Mouse (Mus musculus) CH12.LX (cell line): Measurements from ENCODE around the gene Pbx2. TPM values are rescaled to one million over a fixed set of nuclear protein-coding genes. Genes with fewer than 3 reads are reported as not detected.

Experiments used
- DNase-seq: peaks from one replicate; pipeline ENCODE4 v3.0.0-alpha.2; 2013; ENCODE audit errors: extremely low read depth
- H3K27ac ChIP-seq: 2 replicates; pipeline ENCODE4 v1.5.1; 2012; ENCODE audit warnings: low read depth, mild to moderate bottlenecking, control low read depth, moderate library complexity; ENCODE audit not compliant: insufficient read depth
- H3K27me3 ChIP-seq: replicated peaks from 2 replicates; pipeline ENCODE3; 2012; ENCODE audit warnings: inconsistent platforms
- H3K36me3 ChIP-seq, 2 experiments: replicated peaks in 1 of 2; 2 replicates each; pipeline versions ENCODE3 to v1.6.1; 2012; ENCODE audit warnings: inconsistent platforms in 1 of 2, low read length in 1 of 2, mild to moderate bottlenecking in 1 of 2, mixed read lengths in 1 of 2, moderate library complexity in 1 of 2; ENCODE audit not compliant: control insufficient read depth in 1 of 2, insufficient read depth in 1 of 2
- H3K4me1 ChIP-seq, 2 experiments: 2 replicates each; pipeline ENCODE4 v1.6.1; 2012; ENCODE audit warnings: inconsistent platforms in 1 of 2, moderate library complexity in 1 of 2; ENCODE audit not compliant: insufficient read depth in 2 of 2, control insufficient read depth in 1 of 2
- H3K4me2 ChIP-seq: 2 replicates; pipeline ENCODE4 v1.6.1; 2012; ENCODE audit warnings: low read depth, mild to moderate bottlenecking, control low read depth; ENCODE audit not compliant: poor library complexity, insufficient read depth, severe bottlenecking
- H3K4me3 ChIP-seq, 3 experiments: fragments of 150-350 bp in 1 of 3; sonication (generic) in 1 of 3; replicated peaks in 1 of 3; 2 replicates each; pipeline versions ENCODE3 to v1.5.1; 2011 to 2012; ENCODE audit warnings: low read depth in 2 of 3, low read length in 2 of 3, mild to moderate bottlenecking in 2 of 3, moderate library complexity in 2 of 3, control low read depth in 1 of 3, improper control_type of control experiment in 1 of 3, inconsistent platforms in 1 of 3, mixed read lengths in 1 of 3; ENCODE audit not compliant: poor library complexity in 1 of 3
- H3K79me2 ChIP-seq: replicated peaks from 2 replicates; pipeline ENCODE4 v1.6.1; 2012; ENCODE audit warnings: mild to moderate bottlenecking, moderate library complexity; ENCODE audit not compliant: control insufficient read depth, poor library complexity, insufficient read depth, severe bottlenecking; ENCODE audit errors: extremely low read depth
- H3K9ac ChIP-seq: 2 replicates; pipeline ENCODE4 v1.6.1; 2012; ENCODE audit warnings: low read depth, mild to moderate bottlenecking, control low read depth, moderate library complexity; ENCODE audit not compliant: insufficient read depth
- H3K9me3 ChIP-seq: replicated peaks from 2 replicates; pipeline ENCODE3; 2012; ENCODE audit warnings: low read length, inconsistent platforms, mixed read lengths
- CHD1 ChIP-seq: IDR thresholded peaks from 2 replicates; pipeline ENCODE4 v1.6.1; 2012; ENCODE audit warnings: low read depth, low read length, improper control_type of control experiment, inconsistent platforms
- CHD2 ChIP-seq: IDR thresholded peaks from 2 replicates; pipeline ENCODE4 v1.6.1; 2011; ENCODE audit warnings: low read length, improper control_type of control experiment
- CTCF ChIP-seq, 2 experiments: IDR thresholded peaks in 1 of 2; conservative IDR thresholded peaks in 1 of 2; 2 replicates each; pipeline ENCODE4 v1.5.1; 2011 to 2012; ENCODE audit warnings: low read depth in 2 of 2, low read length in 2 of 2, improper control_type of control experiment in 1 of 2, inconsistent platforms in 1 of 2, mild to moderate bottlenecking in 1 of 2, moderate library complexity in 1 of 2
- E2F4 ChIP-seq: IDR thresholded peaks from 2 replicates; pipeline ENCODE4 v1.6.1; 2011; ENCODE audit warnings: low read depth, low read length, improper control_type of control experiment; ENCODE audit not compliant: insufficient replicate concordance
- ETS1 ChIP-seq: conservative IDR thresholded peaks from 2 replicates; pipeline ENCODE4 v1.6.1; 2012; ENCODE audit warnings: low read depth, mild to moderate bottlenecking, inconsistent platforms, low read length, improper control_type of control experiment, moderate library complexity
- GABPA ChIP-seq: IDR thresholded peaks from 2 replicates; pipeline ENCODE4 v1.6.1; 2012; ENCODE audit warnings: low read depth, low read length, improper control_type of control experiment, inconsistent platforms; ENCODE audit not compliant: insufficient replicate concordance
- IRF4 ChIP-seq: IDR thresholded peaks from 2 replicates; pipeline ENCODE4 v1.6.1; 2014; ENCODE audit warnings: low read depth, mild to moderate bottlenecking, inconsistent platforms, low read length, improper control_type of control experiment
- MAX ChIP-seq: IDR thresholded peaks from 2 replicates; pipeline ENCODE4 v1.6.1; 2011; ENCODE audit warnings: low read length, improper control_type of control experiment
- MEF2A ChIP-seq: IDR thresholded peaks from 2 replicates; pipeline ENCODE4 v1.6.1; 2014; ENCODE audit warnings: low read depth, mild to moderate bottlenecking, inconsistent platforms, low read length, improper control_type of control experiment, borderline replicate concordance
- MYC ChIP-seq: IDR thresholded peaks from 2 replicates; pipeline ENCODE4 v1.6.1; 2011; ENCODE audit warnings: low read depth, mild to moderate bottlenecking, improper control_type of control experiment, low read length
- NELFE ChIP-seq: IDR thresholded peaks from 2 replicates; pipeline ENCODE4 v1.6.1; 2011; ENCODE audit warnings: low read depth, low read length, improper control_type of control experiment
- NRF1 ChIP-seq: IDR thresholded peaks from 2 replicates; pipeline ENCODE4 v1.6.1; 2014; ENCODE audit warnings: low read depth, mild to moderate bottlenecking, inconsistent platforms, low read length, improper control_type of control experiment, moderate library complexity
- PAX5 ChIP-seq: IDR thresholded peaks from 2 replicates; pipeline ENCODE4 v1.6.1; 2012; ENCODE audit warnings: low read length, inconsistent platforms, mixed read lengths
- POLR2AphosphoS2 ChIP-seq: IDR thresholded peaks from 2 replicates; pipeline ENCODE4 v1.6.1; 2011; ENCODE audit warnings: low read depth, low read length, improper control_type of control experiment
- SIN3A ChIP-seq: IDR thresholded peaks from 2 replicates; pipeline ENCODE4 v1.6.1; 2012; ENCODE audit warnings: low read length, improper control_type of control experiment, inconsistent platforms
- SMC3 ChIP-seq: IDR thresholded peaks from 2 replicates; pipeline ENCODE4 v1.6.1; 2011; ENCODE audit warnings: low read depth, low read length, improper control_type of control experiment
- TCF12 ChIP-seq: IDR thresholded peaks from 2 replicates; pipeline ENCODE4 v1.6.1; 2014; ENCODE audit warnings: low read depth, mild to moderate bottlenecking, inconsistent platforms, low read length, improper control_type of control experiment
- UBTF ChIP-seq: IDR thresholded peaks from 2 replicates; pipeline ENCODE4 v1.6.1; 2012; ENCODE audit warnings: low read depth, mild to moderate bottlenecking, inconsistent platforms, low read length, improper control_type of control experiment, moderate library complexity
- USF1 ChIP-seq: IDR thresholded peaks from 2 replicates; pipeline ENCODE4 v1.6.1; 2014; ENCODE audit warnings: low read depth, mild to moderate bottlenecking, inconsistent platforms, low read length, improper control_type of control experiment
- USF2 ChIP-seq: conservative IDR thresholded peaks from 2 replicates; pipeline ENCODE4 v1.6.1; 2011; ENCODE audit warnings: low read depth, low read length, improper control_type of control experiment
- ZMIZ1 ChIP-seq: IDR thresholded peaks from 2 replicates; pipeline ENCODE4 v1.6.1; 2012; ENCODE audit warnings: low read depth, mild to moderate bottlenecking, inconsistent platforms, low read length, improper control_type of control experiment
- dilution Hi-C: fragments of 300-500 bp; cut with MboI; formaldehyde crosslinking; loops from 2 replicates; pipeline ENCODE4 v1.14.3; 2020; ENCODE audit warnings: low sequenced_read_pairs; ENCODE audit not compliant: extremely low pct_unique_long_range_greater_than_20kb, extremely low pct_ligation_motif_present
- in situ Hi-C: fragments of 300-500 bp; cut with MboI; formaldehyde crosslinking; loops from 3 replicates; pipeline ENCODE4 v1.14.3; 2019; ENCODE audit warnings: low sequenced_read_pairs, low pct_ligation_motif_present, low pct_unique_long_range_greater_than_20kb, mixed read lengths
- polyA plus RNA-seq: library from polyadenylated mRNA; unstranded; fragments of >175 nt; gene quantifications from 2 replicates; pipeline ENCODE4 v1.2.1, GENCODE M21; 2012; ENCODE audit warnings: low read depth; ENCODE audit not compliant: insufficient read length
- total RNA-seq, 2 experiments: library from RNA; depleted of rRNA; stranded (reverse); fragments of 300-350 nt in 1 of 2; fragments of >200 nt in 1 of 2; gene quantifications; 2 replicates each; pipeline ENCODE4 v1.2.3; 2012 to 2014

Gene Pbx2
- total and polyA plus RNA-seq, 3 experiments, result 30.0 to 50.5 (median 41.0) TPM

GRCm38 (mm10) chr17:34592581-34593549 lies 1.8 kb downstream of the Pbx2 start:
- in situ Hi-C loops, result no loop called here
- H3K36me3 ChIP-seq, result peaks cover 16 to 36% of the 10 kb centered on the region in 2 experiments
- TF ChIP-seq ETS1, result no peak
- peak; percentile 57; the same call in 1 of the 2 replicates for TF ChIP-seq SIN3A
- TF ChIP-seq, all 38 proteins: peak for 1
- no peaks in the 10 kb centered on the region; the same call in 1 of the 2 replicates for H3K79me2 ChIP-seq
- H3K4me3 ChIP-seq, result peak overlapping the region; percentile 40 to 82 (median 63)
- no peaks in the 10 kb centered on the region for H3K9me3 ChIP-seq
- H3K27me3 ChIP-seq, result no peaks in the 10 kb centered on the region
- H3K4me2 ChIP-seq, result peak overlapping the region; percentile 65
- no peak for DNase-seq
- H3K9ac ChIP-seq, result peak overlapping the region; percentile 95
- peaks cover 8 to 46% of the 10 kb centered on the region in 2 experiments; a peak in 2 of 4 replicates for H3K4me1 ChIP-seq
- dilution Hi-C loops, result no loop called here
- no peak overlapping the region for H3K27ac ChIP-seq

GRCm38 (mm10) chr17:34593752-34594525 lies 2.9 kb downstream of the Pbx2 start:
- DNase-seq, result no peak
- no peak overlapping the region for H3K9ac ChIP-seq
- no peaks in the 10 kb centered on the region; the same call in 1 of the 2 replicates for H3K79me2 ChIP-seq
- no peak for TF ChIP-seq ZMIZ1
- no peak for TF ChIP-seq UBTF
- no peak for TF ChIP-seq SMC3
- no peak for TF ChIP-seq GABPA
- TF ChIP-seq USF2, result no peak
- no peak for TF ChIP-seq MEF2A
- no peak for TF ChIP-seq POLR2AphosphoS2
- TF ChIP-seq IRF4, result no peak
- no peak for TF ChIP-seq CHD1
- no peak for TF ChIP-seq CTCF (conservative IDR thresholded peaks at IDR 0.05 in 1 of 2, IDR thresholded peaks at IDR 0.05 in 1 of 2; ENCODE audit: low read depth in 2 of 2, low read length in 2 of 2)
- no peak for TF ChIP-seq MAX
- no peak for TF ChIP-seq NRF1
- no peak for TF ChIP-seq PAX5
- no peak for TF ChIP-seq E2F4
- TF ChIP-seq MYC, result no peak
- no peak for TF ChIP-seq CHD2
- TF ChIP-seq NELFE, result no peak
- TF ChIP-seq USF1, result no peak
- no peak for TF ChIP-seq ETS1
- TF ChIP-seq TCF12, result no peak
- H3K4me3 ChIP-seq, result no peak overlapping the region
- dilution Hi-C loops (no loop called here), in situ Hi-C loops (no loop called here)
- peaks cover 16 to 39% of the 10 kb centered on the region in 2 experiments for H3K36me3 ChIP-seq
- H3K9me3 ChIP-seq, result no peaks in the 10 kb centered on the region
- H3K4me1 ChIP-seq, result peaks cover 8 to 40% of the 10 kb centered on the region in 2 experiments; a peak in 2 of 4 replicates
- H3K27ac ChIP-seq, result no peak overlapping the region
- no peaks in the 10 kb centered on the region for H3K27me3 ChIP-seq
- H3K4me2 ChIP-seq, result no peak overlapping the region
